Mouse (Mus musculus): ENCODE measurements around the gene Rassf2. TPM values are rescaled to one million over a fixed set of nuclear protein-coding genes. Genes with fewer than 3 reads are reported as not detected.
A peak's percentile ranks its signal among the peaks of the same experiment; 100 is the strongest.

Rassf2 gene
- polyA plus RNA-seq, 1 experiment from 2014 or later = 9.9 TPM

- ATAC-seq (ENCODE audit: low FRiP score, low TSS enrichment) = no peak
- H3K9me3 ChIP-seq (ENCODE audit: control insufficient read depth, low read length) = no peaks in the 10 kb centered on the region
- H3K4me3 ChIP-seq (ENCODE audit: low read length) = no peak overlapping the region
- H3K4me1 ChIP-seq (ENCODE audit: control insufficient read depth, insufficient read depth, low read length) = peaks cover 22% of the 10 kb centered on the region
- WGBS = 69% methylated on average over 5 of the region's 5 CpGs
- H3K9ac ChIP-seq (ENCODE audit: low read depth, low read length) = no peak overlapping the region
- no peak overlapping the region for H3K4me2 ChIP-seq (replicated peaks; ENCODE audit: low read depth, low read length)
- no peak overlapping the region for H3K27ac ChIP-seq (ENCODE audit: low read depth, low read length)
- H3K36me3 ChIP-seq (ENCODE audit: control insufficient read depth, insufficient read depth, low read length) = no peaks in the 10 kb centered on the region
- H3K27me3 ChIP-seq (ENCODE audit: control insufficient read depth, insufficient read depth, low read length) = no peaks in the 10 kb centered on the region
Observed at GRCm38 (mm10) chr2:132003916-132004315, 26.1 kb downstream of the Rassf2 start.

- H3K9ac ChIP-seq (ENCODE audit: low read depth, low read length) = no peak overlapping the region
- 25% methylated on average over 13 of the region's 13 CpGs for WGBS
- no peaks in the 10 kb centered on the region for H3K36me3 ChIP-seq (ENCODE audit: control insufficient read depth, insufficient read depth, low read length)
- ATAC-seq (ENCODE audit: low FRiP score, low TSS enrichment) = peak; percentile 43; the same call in 1 of the 2 replicates
- H3K4me1 ChIP-seq (ENCODE audit: control insufficient read depth, insufficient read depth, low read length) = peaks cover 6% of the 10 kb centered on the region
- H3K9me3 ChIP-seq (ENCODE audit: control insufficient read depth, low read length) = no peaks in the 10 kb centered on the region
- H3K4me2 ChIP-seq (replicated peaks; ENCODE audit: low read depth, low read length) = no peak overlapping the region
- no peaks in the 10 kb centered on the region for H3K27me3 ChIP-seq (ENCODE audit: control insufficient read depth, insufficient read depth, low read length)
- H3K4me3 ChIP-seq (ENCODE audit: low read length) = no peak overlapping the region
- H3K27ac ChIP-seq (ENCODE audit: low read depth, low read length) = no peak overlapping the region
Observed at GRCm38 (mm10) chr2:132001696-132002334, 28.2 kb downstream of the Rassf2 start.

GRCm38 (mm10) chr2:131997356-131997755 is 32.7 kb downstream of the Rassf2 start:
- H3K36me3 ChIP-seq (ENCODE audit: control insufficient read depth, insufficient read depth, low read length) = no peaks in the 10 kb centered on the region
- 56% methylated on average over 5 of the region's 5 CpGs for WGBS
- no peak overlapping the region for H3K27ac ChIP-seq (ENCODE audit: low read depth, low read length)
- no peak overlapping the region for H3K9ac ChIP-seq (ENCODE audit: low read depth, low read length)
- ATAC-seq (ENCODE audit: low FRiP score, low TSS enrichment) = no peak
- no peaks in the 10 kb centered on the region for H3K27me3 ChIP-seq (ENCODE audit: control insufficient read depth, insufficient read depth, low read length)
- no peak overlapping the region for H3K4me3 ChIP-seq (ENCODE audit: low read length)
- H3K9me3 ChIP-seq (ENCODE audit: control insufficient read depth, low read length) = no peaks in the 10 kb centered on the region
- peaks cover 18% of the 10 kb centered on the region; the same call in 1 of the 2 replicates for H3K4me1 ChIP-seq (ENCODE audit: control insufficient read depth, insufficient read depth, low read length)
- H3K4me2 ChIP-seq (replicated peaks; ENCODE audit: low read depth, low read length) = no peak overlapping the region

- Histone ChIP-seq H3K4me3 (ENCODE audit: low read length) (no peak overlapping the region), H3K27me3 (ENCODE audit: control insufficient read depth, insufficient read depth, low read length) (no peaks in the 10 kb centered on the region), H3K9ac (ENCODE audit: low read depth, low read length) (no peak overlapping the region), H3K4me2 (replicated peaks; ENCODE audit: low read depth, low read length) (no peak overlapping the region), H3K36me3 (ENCODE audit: control insufficient read depth, insufficient read depth, low read length) (no peaks in the 10 kb centered on the region), H3K9me3 (ENCODE audit: control insufficient read depth, low read length) (no peaks in the 10 kb centered on the region), H3K4me1 (ENCODE audit: control insufficient read depth, insufficient read depth, low read length) (peaks cover 18% of the 10 kb centered on the region; the same call in 1 of the 2 replicates), H3K27ac (ENCODE audit: low read depth, low read length) (no peak overlapping the region)
- no peak for ATAC-seq (ENCODE audit: low FRiP score, low TSS enrichment)
- 65% methylated on average over 7 of the region's 7 CpGs for WGBS
Observed at GRCm38 (mm10) chr2:131996369-131996768, 33.7 kb downstream of the Rassf2 start.

GRCm38 (mm10) chr2:131995742-131996141 is 34.3 kb downstream of the Rassf2 start:
- Histone ChIP-seq H3K36me3 (ENCODE audit: control insufficient read depth, insufficient read depth, low read length) (no peaks in the 10 kb centered on the region), H3K4me1 (ENCODE audit: control insufficient read depth, insufficient read depth, low read length) (peaks cover 18% of the 10 kb centered on the region; the same call in 1 of the 2 replicates), H3K27me3 (ENCODE audit: control insufficient read depth, insufficient read depth, low read length) (no peaks in the 10 kb centered on the region), H3K4me2 (replicated peaks; ENCODE audit: low read depth, low read length) (no peak overlapping the region), H3K4me3 (ENCODE audit: low read length) (no peak overlapping the region), H3K9me3 (ENCODE audit: control insufficient read depth, low read length) (no peaks in the 10 kb centered on the region), H3K27ac (ENCODE audit: low read depth, low read length) (no peak overlapping the region), H3K9ac (ENCODE audit: low read depth, low read length) (no peak overlapping the region)
- no peak for ATAC-seq (ENCODE audit: low FRiP score, low TSS enrichment)
- WGBS = 71% methylated on average over 12 of the region's 12 CpGs

- ATAC-seq (ENCODE audit: low FRiP score, low TSS enrichment) = no peak
- Histone ChIP-seq H3K9me3 (ENCODE audit: control insufficient read depth, low read length) (no peaks in the 10 kb centered on the region), H3K4me3 (ENCODE audit: low read length) (no peak overlapping the region), H3K36me3 (ENCODE audit: control insufficient read depth, insufficient read depth, low read length) (no peaks in the 10 kb centered on the region), H3K4me2 (replicated peaks; ENCODE audit: low read depth, low read length) (no peak overlapping the region), H3K9ac (ENCODE audit: low read depth, low read length) (no peak overlapping the region), H3K4me1 (ENCODE audit: control insufficient read depth, insufficient read depth, low read length) (peaks cover 18% of the 10 kb centered on the region; the same call in 1 of the 2 replicates), H3K27ac (ENCODE audit: low read depth, low read length) (no peak overlapping the region), H3K27me3 (ENCODE audit: control insufficient read depth, insufficient read depth, low read length) (no peaks in the 10 kb centered on the region)
- WGBS = 92% methylated on average over 6 of the region's 6 CpGs
Observed at GRCm38 (mm10) chr2:131994971-131995370, 35.1 kb downstream of the Rassf2 start.

- H3K9ac ChIP-seq (ENCODE audit: low read depth, low read length) = no peak overlapping the region
- H3K9me3 ChIP-seq (ENCODE audit: control insufficient read depth, low read length) = no peaks in the 10 kb centered on the region
- 15% methylated on average over 14 of the region's 14 CpGs for WGBS
- peaks cover 18% of the 10 kb centered on the region; the same call in 1 of the 2 replicates for H3K4me1 ChIP-seq (ENCODE audit: control insufficient read depth, insufficient read depth, low read length)
- 0 out of 2 replicates have a peak overlapping the region, but pooled peaks have one; percentile 0 for H3K27ac ChIP-seq (ENCODE audit: low read depth, low read length)
- no peak overlapping the region for H3K4me2 ChIP-seq (replicated peaks; ENCODE audit: low read depth, low read length)
- ATAC-seq (ENCODE audit: low FRiP score, low TSS enrichment) = peak; percentile 77
- no peaks in the 10 kb centered on the region for H3K27me3 ChIP-seq (ENCODE audit: control insufficient read depth, insufficient read depth, low read length)
- H3K36me3 ChIP-seq (ENCODE audit: control insufficient read depth, insufficient read depth, low read length) = no peaks in the 10 kb centered on the region
- H3K4me3 ChIP-seq (ENCODE audit: low read length) = no peak overlapping the region
Observed at GRCm38 (mm10) chr2:131993563-131994088, 36.4 kb downstream of the Rassf2 start.

GRCm38 (mm10) chr2:131993151-131993550 is 36.9 kb downstream of the Rassf2 start:
- Histone ChIP-seq H3K4me2 (replicated peaks; ENCODE audit: low read depth, low read length) (no peak overlapping the region), H3K27ac (ENCODE audit: low read depth, low read length) (0 out of 2 replicates have a peak overlapping the region, but pooled peaks have one; percentile 0)

GRCm38 (mm10) chr2:131992487-131992886 is 37.6 kb downstream of the Rassf2 start:
- Histone ChIP-seq H3K9ac (ENCODE audit: low read depth, low read length) (no peak overlapping the region), H3K9me3 (ENCODE audit: control insufficient read depth, low read length) (no peaks in the 10 kb centered on the region), H3K4me1 (ENCODE audit: control insufficient read depth, insufficient read depth, low read length) (peaks cover 18% of the 10 kb centered on the region; the same call in 1 of the 2 replicates), H3K27me3 (ENCODE audit: control insufficient read depth, insufficient read depth, low read length) (no peaks in the 10 kb centered on the region), H3K36me3 (ENCODE audit: control insufficient read depth, insufficient read depth, low read length) (no peaks in the 10 kb centered on the region), H3K4me2 (replicated peaks; ENCODE audit: low read depth, low read length) (no peak overlapping the region), H3K4me3 (ENCODE audit: low read length) (no peak overlapping the region), H3K27ac (ENCODE audit: low read depth, low read length) (no peak overlapping the region)
- ATAC-seq (ENCODE audit: low FRiP score, low TSS enrichment) = no peak
- WGBS = 87% methylated on average over 2 of the region's 2 CpGs

More at GRCm38 (mm10) chr2:131993151-131993550, 36.9 kb downstream of the Rassf2 start:
- no peak overlapping the region for H3K4me3 ChIP-seq (ENCODE audit: low read length)
- H3K27me3 ChIP-seq (ENCODE audit: control insufficient read depth, insufficient read depth, low read length) = no peaks in the 10 kb centered on the region
- peak; percentile 9; the same call in 1 of the 2 replicates for ATAC-seq (ENCODE audit: low FRiP score, low TSS enrichment)
- peaks cover 18% of the 10 kb centered on the region; the same call in 1 of the 2 replicates for H3K4me1 ChIP-seq (ENCODE audit: control insufficient read depth, insufficient read depth, low read length)
- H3K9ac ChIP-seq (ENCODE audit: low read depth, low read length) = no peak overlapping the region
- no peaks in the 10 kb centered on the region for H3K36me3 ChIP-seq (ENCODE audit: control insufficient read depth, insufficient read depth, low read length)
- 45% methylated on average over 4 of the region's 4 CpGs for WGBS
- no peaks in the 10 kb centered on the region for H3K9me3 ChIP-seq (ENCODE audit: control insufficient read depth, low read length)
